Mouse (Mus musculus): ENCODE data around the gene Fscn1.

DNA sequence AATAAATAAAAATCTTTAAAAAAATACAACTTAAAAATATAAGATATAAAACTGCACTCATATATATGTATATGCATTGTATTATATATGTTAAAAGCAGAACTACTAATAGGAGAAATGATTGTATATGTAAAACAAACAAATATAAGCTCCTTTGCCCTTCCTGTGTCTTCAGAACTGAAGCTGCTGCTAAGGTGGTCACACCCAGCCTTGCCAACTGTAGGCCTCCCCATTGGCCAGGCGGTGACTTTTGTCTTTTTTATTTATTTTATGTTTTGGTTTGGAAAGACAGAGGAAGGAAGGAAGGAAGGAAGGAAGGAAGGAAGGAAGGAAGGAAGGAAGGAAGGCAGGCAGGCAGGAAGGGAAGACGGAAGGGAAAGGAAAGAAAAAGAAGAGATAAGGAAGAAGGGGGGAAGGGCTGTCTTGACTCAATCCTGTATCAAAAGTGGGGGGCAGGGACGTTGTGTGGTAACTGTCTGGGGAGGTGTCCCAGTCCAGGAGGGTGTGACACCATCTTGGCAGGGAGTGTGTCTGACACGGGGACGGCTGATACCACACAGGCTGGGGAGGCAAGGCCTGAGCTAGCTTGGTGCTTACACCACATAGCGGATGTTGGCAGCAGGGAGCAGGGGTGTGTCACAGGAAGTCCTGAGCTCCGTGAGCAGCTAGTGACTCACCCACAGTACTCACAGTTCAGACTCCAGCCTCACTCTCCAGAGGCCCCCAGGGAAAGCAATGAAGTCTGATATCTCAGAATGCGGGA lies 39.7 kb upstream of the Fscn1 start:
- TF ChIP-seq POLR2A (IDR thresholded peaks at IDR 0.05; ENCODE audit: control insufficient read depth, low read depth, low read length) (no peak), CTCF (IDR thresholded peaks at IDR 0.05; ENCODE audit: control insufficient read depth, insufficient read depth, insufficient replicate concordance, low read depth, low read length) (no peak)
